Mouse (Mus musculus) erythroblast, embryonic 14.5 days (primary cell): Measurements from ENCODE around the gene Sdsl.

Experiments used
- GATA1 ChIP-seq: IDR thresholded peaks from 2 replicates; pipeline ENCODE4 v1.6.1; 2012; ENCODE audit warnings: low read length, inconsistent platforms, mixed read lengths
- TAL1 ChIP-seq: IDR thresholded peaks from 3 replicates; pipeline ENCODE4 v1.6.1; 2012; ENCODE audit warnings: low read length, inconsistent platforms, mixed read lengths

DNA sequence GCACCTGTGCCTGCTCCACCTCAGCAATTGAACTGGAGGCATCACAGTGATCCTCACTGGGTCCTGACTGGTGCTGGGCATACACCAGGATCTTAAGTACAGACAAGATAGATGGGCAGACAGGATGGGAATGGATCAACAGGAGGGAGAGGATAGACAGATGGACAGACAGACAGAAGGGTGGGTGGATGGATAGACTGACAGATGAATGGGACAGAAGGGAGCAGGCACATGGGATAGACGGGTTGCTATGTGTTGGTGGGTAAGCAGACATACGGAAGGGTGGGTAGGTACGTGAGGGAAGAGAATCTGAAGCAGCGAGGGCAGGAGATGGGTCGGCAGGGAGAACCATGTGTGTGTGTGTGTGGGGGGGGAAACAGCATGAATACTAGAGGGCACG, 20.8 kb upstream of the Sdsl start:
- TF ChIP-seq TAL1: no peak
- no peak for TF ChIP-seq GATA1
